Mouse (Mus musculus) hindbrain, embryonic 16.5 days (tissue): ENCODE measurements at regions not wholly inside any gene's neighbourhood (a gene's known extent, or its start where the extent isn't known, plus 50 kb on each side); places are given as distances from the start of the nearest gene placed in this dataset.

Experiments
- ATAC-seq: fragments of 200-750 bp; cut with Nextera tagmentation; 2 replicates; pipeline ENCODE4 v1.8.0; 2017; ENCODE audit warnings: moderate TSS enrichment, moderate library complexity
- H3K27ac ChIP-seq: fragments of 300-500 bp; sonication (generic); 2 replicates; pipeline ENCODE4 v1.5.1; 2014; ENCODE audit warnings: low read depth, mild to moderate bottlenecking, control low read depth, low read length, moderate library complexity
- H3K27me3 ChIP-seq: fragments of 300-500 bp; sonication (generic); replicated peaks from 2 replicates; pipeline ENCODE4 v1.6.1; 2014; ENCODE audit warnings: low read length; ENCODE audit not compliant: control insufficient read depth, insufficient read depth
- H3K36me3 ChIP-seq: fragments of 300-500 bp; sonication (generic); 2 replicates; pipeline ENCODE4 v1.6.1; 2014; ENCODE audit warnings: mild to moderate bottlenecking, low read length, moderate library complexity, mixed read lengths; ENCODE audit not compliant: control insufficient read depth, insufficient read depth
- H3K4me1 ChIP-seq: fragments of 300-500 bp; sonication (generic); 2 replicates; pipeline ENCODE4 v1.6.1; 2014; ENCODE audit warnings: low read depth, low read length; ENCODE audit not compliant: control insufficient read depth, insufficient read depth
- H3K4me2 ChIP-seq: fragments of 300-500 bp; sonication (generic); 2 replicates; pipeline ENCODE4 v1.6.1; 2014; ENCODE audit warnings: mild to moderate bottlenecking, low read length, control low read depth, moderate library complexity
- H3K4me3 ChIP-seq: fragments of 300-500 bp; sonication (generic); 2 replicates; pipeline ENCODE4 v1.5.1; 2014; ENCODE audit warnings: mild to moderate bottlenecking, low read length, control low read depth, moderate library complexity
- H3K9ac ChIP-seq: fragments of 300-500 bp; sonication (generic); 2 replicates; pipeline ENCODE4 v1.6.1; 2014; ENCODE audit warnings: low read depth, mild to moderate bottlenecking, control low read depth, low read length, moderate library complexity
- H3K9me3 ChIP-seq: fragments of 300-500 bp; sonication (generic); 2 replicates; pipeline ENCODE4 v1.6.1; 2014; ENCODE audit warnings: mild to moderate bottlenecking, low read length, moderate library complexity; ENCODE audit not compliant: control insufficient read depth
- WGBS: fragments of 180-500 bp; shearing (Covaris S2); extraction: QIAGEN DNeasy Blood & Tissue Kit; methylation state at CpG from one replicate; pipeline ENCODE4 v1.1.7; 2014; 5-methylcytosine and 5-hydroxymethylcytosine counted together

- H3K4me2 ChIP-seq, result no peak overlapping the region
- no peaks in the 10 kb centered on the region for H3K4me1 ChIP-seq
- H3K27me3 ChIP-seq, result no peaks in the 10 kb centered on the region
- H3K4me3 ChIP-seq, result no peak overlapping the region
- ATAC-seq, result no peak
- H3K9ac ChIP-seq, result no peak overlapping the region
- H3K27ac ChIP-seq, result no peak overlapping the region
- 54% methylated on average over 4 of the region's 4 CpGs for WGBS
- no peaks in the 10 kb centered on the region for H3K9me3 ChIP-seq
- no peaks in the 10 kb centered on the region for H3K36me3 ChIP-seq
Measured at GRCm38 (mm10) chr11:19254183-19254582, 235.4 kb upstream of the Meis1 start.

- no peak for ATAC-seq
- Histone ChIP-seq H3K4me2 (no peak overlapping the region), H3K9ac (no peak overlapping the region), H3K9me3 (no peaks in the 10 kb centered on the region), H3K4me3 (no peak overlapping the region), H3K27me3 (no peaks in the 10 kb centered on the region), H3K27ac (no peak overlapping the region), H3K4me1 (no peaks in the 10 kb centered on the region), H3K36me3 (no peaks in the 10 kb centered on the region)
- WGBS, result 67% methylated on average over 4 of the region's 4 CpGs
Measured at GRCm38 (mm10) chr11:19257549-19257948, 238.8 kb upstream of the Meis1 start.

- Histone ChIP-seq H3K4me3 (no peak overlapping the region), H3K27ac (no peak overlapping the region), H3K9me3 (no peaks in the 10 kb centered on the region), H3K27me3 (no peaks in the 10 kb centered on the region), H3K4me2 (no peak overlapping the region), H3K36me3 (no peaks in the 10 kb centered on the region), H3K9ac (no peak overlapping the region), H3K4me1 (no peaks in the 10 kb centered on the region)
- WGBS, result 77% methylated on average over 4 of the region's 4 CpGs
- ATAC-seq, result no peak
Measured at GRCm38 (mm10) chr11:19262832-19263231, 244.0 kb upstream of the Meis1 start.

- no peaks in the 10 kb centered on the region for H3K9me3 ChIP-seq
- ATAC-seq, result peak; percentile 82
- no peak overlapping the region for H3K9ac ChIP-seq
- H3K27ac ChIP-seq, result no peak overlapping the region
- H3K4me1 ChIP-seq, result no peaks in the 10 kb centered on the region
- 57% methylated on average over 18 of the region's 18 CpGs for WGBS
- H3K4me3 ChIP-seq, result no peak overlapping the region
- H3K27me3 ChIP-seq, result no peaks in the 10 kb centered on the region
- H3K36me3 ChIP-seq, result no peaks in the 10 kb centered on the region
- no peak overlapping the region for H3K4me2 ChIP-seq
Measured at GRCm38 (mm10) chr11:19264798-19265671, 246.2 kb upstream of the Meis1 start.

GRCm38 (mm10) chr11:19265672-19265972 lies 246.8 kb upstream of the Meis1 start:
- Histone ChIP-seq H3K4me2 (no peak overlapping the region), H3K36me3 (no peaks in the 10 kb centered on the region), H3K4me3 (no peak overlapping the region), H3K9ac (no peak overlapping the region), H3K27ac (no peak overlapping the region), H3K27me3 (no peaks in the 10 kb centered on the region), H3K9me3 (no peaks in the 10 kb centered on the region), H3K4me1 (no peaks in the 10 kb centered on the region)
- no peak for ATAC-seq
- WGBS, result 61% methylated on average over 3 of the region's 3 CpGs

GRCm38 (mm10) chr11:19290971-19291370 lies 272.2 kb upstream of the Meis1 start:
- H3K9me3 ChIP-seq, result no peaks in the 10 kb centered on the region
- 81% methylated on average over 6 of the region's 6 CpGs for WGBS
- H3K9ac ChIP-seq, result no peak overlapping the region
- no peaks in the 10 kb centered on the region for H3K36me3 ChIP-seq
- no peaks in the 10 kb centered on the region for H3K27me3 ChIP-seq
- H3K4me1 ChIP-seq, result no peaks in the 10 kb centered on the region
- no peak for ATAC-seq
- H3K4me2 ChIP-seq, result no peak overlapping the region
- H3K4me3 ChIP-seq, result no peak overlapping the region
- no peak overlapping the region for H3K27ac ChIP-seq

- Histone ChIP-seq H3K4me3 (no peak overlapping the region), H3K9me3 (no peaks in the 10 kb centered on the region), H3K4me2 (no peak overlapping the region), H3K36me3 (no peaks in the 10 kb centered on the region), H3K27me3 (no peaks in the 10 kb centered on the region), H3K27ac (no peak overlapping the region), H3K4me1 (no peaks in the 10 kb centered on the region), H3K9ac (no peak overlapping the region)
- no peak for ATAC-seq
- WGBS, result 91% methylated on average over 1 of the region's 1 CpGs
Measured at GRCm38 (mm10) chr11:19299411-19299810, 280.6 kb upstream of the Meis1 start.

- ATAC-seq, result no peak
- 89% methylated on average over 5 of the region's 5 CpGs for WGBS
- Histone ChIP-seq H3K4me1 (no peaks in the 10 kb centered on the region), H3K36me3 (no peaks in the 10 kb centered on the region), H3K9ac (no peak overlapping the region), H3K4me3 (no peak overlapping the region), H3K9me3 (no peaks in the 10 kb centered on the region), H3K4me2 (no peak overlapping the region), H3K27ac (no peak overlapping the region), H3K27me3 (no peaks in the 10 kb centered on the region)
Measured at GRCm38 (mm10) chr11:19306687-19307086, 287.9 kb upstream of the Meis1 start.

GRCm38 (mm10) chr11:19330685-19331239 lies 312.0 kb upstream of the Meis1 start:
- ATAC-seq, result no peak
- H3K36me3 ChIP-seq, result no peaks in the 10 kb centered on the region
- H3K4me3 ChIP-seq, result no peak overlapping the region
- no peaks in the 10 kb centered on the region for H3K27me3 ChIP-seq
- H3K27ac ChIP-seq, result no peak overlapping the region
- whole genome bisulfite sequencing, result 30% methylated on average over 3 of the region's 3 CpGs
- H3K9ac ChIP-seq, result no peak overlapping the region
- no peak overlapping the region for H3K4me2 ChIP-seq
- H3K4me1 ChIP-seq, result no peaks in the 10 kb centered on the region
- no peaks in the 10 kb centered on the region for H3K9me3 ChIP-seq
